Mouse (Mus musculus) heart, postnatal 4 days (tissue): ENCODE measurements around the gene Limd1. TPM values are rescaled to one million over a fixed set of nuclear protein-coding genes. Genes with fewer than 3 reads are reported as not detected.

Experiments
- total RNA-seq, 2 experiments: library from RNA; stranded (reverse); gene quantifications; 2 replicates each; pipeline ENCODE4 v1.2.3; 2021

Limd1 gene
- total RNA-seq, 2 experiments from 2014 or later: 49.1 to 53.5 TPM

Other genes starting within 250 kb of the Limd1 start
- gene Tmem158, start 217.9 kb upstream of the Limd1 start, total RNA-seq: 10 to 100 TPM; 24.7 to 25.4 TPM
- gene Lars2, start 111.8 kb upstream of the Limd1 start, total RNA-seq: 10 to 100 TPM; 50.8 to 52.3 TPM
- 10 to 100 TPM; 44.6 to 47.0 TPM for gene Sacm1l, start 51.1 kb downstream of the Limd1 start, total RNA-seq
- not detected for gene Slc6a20b, start 153.9 kb downstream of the Limd1 start, total RNA-seq
- under 1 TPM in 1 of 2 experiments, not detected in 1; 0.17 TPM for gene Ccr9, start 199.7 kb downstream of the Limd1 start, total RNA-seq
- not detected for gene Slc6a20a, start 200.2 kb downstream of the Limd1 start, total RNA-seq
- 10 to 100 TPM; 32.7 to 33.4 TPM for gene Lztfl1, start 239.0 kb downstream of the Limd1 start, total RNA-seq